Mouse (Mus musculus) CH12.LX (cell line): Measurements from ENCODE around the gene Serac1. TPM values are rescaled to one million over a fixed set of nuclear protein-coding genes. Genes with fewer than 3 reads are reported as not detected.

Experiments
- DNase-seq: peaks from one replicate; pipeline ENCODE4 v3.0.0-alpha.2; 2013; ENCODE audit errors: extremely low read depth
- H3K27ac ChIP-seq: 2 replicates; pipeline ENCODE4 v1.5.1; 2012; ENCODE audit warnings: low read depth, mild to moderate bottlenecking, control low read depth, moderate library complexity; ENCODE audit not compliant: insufficient read depth
- H3K27me3 ChIP-seq: replicated peaks from 2 replicates; pipeline ENCODE3; 2012; ENCODE audit warnings: inconsistent platforms
- H3K36me3 ChIP-seq, 2 experiments: replicated peaks in 1 of 2; 2 replicates each; pipeline versions ENCODE3 to v1.6.1; 2012; ENCODE audit warnings: inconsistent platforms in 1 of 2, low read length in 1 of 2, mild to moderate bottlenecking in 1 of 2, mixed read lengths in 1 of 2, moderate library complexity in 1 of 2; ENCODE audit not compliant: control insufficient read depth in 1 of 2, insufficient read depth in 1 of 2
- H3K4me1 ChIP-seq, 2 experiments: 2 replicates each; pipeline ENCODE4 v1.6.1; 2012; ENCODE audit warnings: inconsistent platforms in 1 of 2, moderate library complexity in 1 of 2; ENCODE audit not compliant: insufficient read depth in 2 of 2, control insufficient read depth in 1 of 2
- H3K4me2 ChIP-seq: 2 replicates; pipeline ENCODE4 v1.6.1; 2012; ENCODE audit warnings: low read depth, mild to moderate bottlenecking, control low read depth; ENCODE audit not compliant: poor library complexity, insufficient read depth, severe bottlenecking
- H3K4me3 ChIP-seq, 3 experiments: fragments of 150-350 bp in 1 of 3; sonication (generic) in 1 of 3; replicated peaks in 1 of 3; 2 replicates each; pipeline versions ENCODE3 to v1.5.1; 2011 to 2012; ENCODE audit warnings: low read depth in 2 of 3, low read length in 2 of 3, mild to moderate bottlenecking in 2 of 3, moderate library complexity in 2 of 3, control low read depth in 1 of 3, improper control_type of control experiment in 1 of 3, inconsistent platforms in 1 of 3, mixed read lengths in 1 of 3; ENCODE audit not compliant: poor library complexity in 1 of 3
- H3K79me2 ChIP-seq: replicated peaks from 2 replicates; pipeline ENCODE4 v1.6.1; 2012; ENCODE audit warnings: mild to moderate bottlenecking, moderate library complexity; ENCODE audit not compliant: control insufficient read depth, poor library complexity, insufficient read depth, severe bottlenecking; ENCODE audit errors: extremely low read depth
- H3K9ac ChIP-seq: 2 replicates; pipeline ENCODE4 v1.6.1; 2012; ENCODE audit warnings: low read depth, mild to moderate bottlenecking, control low read depth, moderate library complexity; ENCODE audit not compliant: insufficient read depth
- H3K9me3 ChIP-seq: replicated peaks from 2 replicates; pipeline ENCODE3; 2012; ENCODE audit warnings: low read length, inconsistent platforms, mixed read lengths
- BHLHE40 ChIP-seq: IDR thresholded peaks from 2 replicates; pipeline ENCODE4 v1.6.1; 2011; ENCODE audit warnings: mild to moderate bottlenecking, low read depth, low read length, improper control_type of control experiment
- CHD1 ChIP-seq: IDR thresholded peaks from 2 replicates; pipeline ENCODE4 v1.6.1; 2012; ENCODE audit warnings: low read depth, low read length, improper control_type of control experiment, inconsistent platforms
- CHD2 ChIP-seq: IDR thresholded peaks from 2 replicates; pipeline ENCODE4 v1.6.1; 2011; ENCODE audit warnings: low read length, improper control_type of control experiment
- CTCF ChIP-seq, 2 experiments: IDR thresholded peaks in 1 of 2; conservative IDR thresholded peaks in 1 of 2; 2 replicates each; pipeline ENCODE4 v1.5.1; 2011 to 2012; ENCODE audit warnings: low read depth in 2 of 2, low read length in 2 of 2, improper control_type of control experiment in 1 of 2, inconsistent platforms in 1 of 2, mild to moderate bottlenecking in 1 of 2, moderate library complexity in 1 of 2
- E2F4 ChIP-seq: IDR thresholded peaks from 2 replicates; pipeline ENCODE4 v1.6.1; 2011; ENCODE audit warnings: low read depth, low read length, improper control_type of control experiment; ENCODE audit not compliant: insufficient replicate concordance
- ELF1 ChIP-seq: IDR thresholded peaks from 2 replicates; pipeline ENCODE4 v1.6.1; 2014; ENCODE audit warnings: low read depth, mild to moderate bottlenecking, inconsistent platforms, low read length, improper control_type of control experiment
- EP300 ChIP-seq: IDR thresholded peaks from 2 replicates; pipeline ENCODE4 v1.6.1; 2011; ENCODE audit warnings: low read length, improper control_type of control experiment
- ETS1 ChIP-seq: conservative IDR thresholded peaks from 2 replicates; pipeline ENCODE4 v1.6.1; 2012; ENCODE audit warnings: low read depth, mild to moderate bottlenecking, inconsistent platforms, low read length, improper control_type of control experiment, moderate library complexity
- GABPA ChIP-seq: IDR thresholded peaks from 2 replicates; pipeline ENCODE4 v1.6.1; 2012; ENCODE audit warnings: low read depth, low read length, improper control_type of control experiment, inconsistent platforms; ENCODE audit not compliant: insufficient replicate concordance
- HCFC1 ChIP-seq: IDR thresholded peaks from 2 replicates; pipeline ENCODE4 v1.6.1; 2012; ENCODE audit warnings: low read depth, mild to moderate bottlenecking, inconsistent platforms, low read length, improper control_type of control experiment
- IRF4 ChIP-seq: IDR thresholded peaks from 2 replicates; pipeline ENCODE4 v1.6.1; 2014; ENCODE audit warnings: low read depth, mild to moderate bottlenecking, inconsistent platforms, low read length, improper control_type of control experiment
- JUN ChIP-seq: IDR thresholded peaks from 2 replicates; pipeline ENCODE4 v1.6.1; 2011; ENCODE audit warnings: low read depth, mild to moderate bottlenecking, low read length, improper control_type of control experiment, moderate library complexity; ENCODE audit not compliant: insufficient read depth
- JUND ChIP-seq: conservative IDR thresholded peaks from 2 replicates; pipeline ENCODE4 v1.6.1; 2011; ENCODE audit warnings: low read depth, low read length, improper control_type of control experiment
- KAT2A ChIP-seq: IDR thresholded peaks from 2 replicates; pipeline ENCODE4 v1.6.1; 2012; ENCODE audit warnings: low read length, improper control_type of control experiment, inconsistent platforms; ENCODE audit not compliant: insufficient replicate concordance
- MAFK ChIP-seq: IDR thresholded peaks from 2 replicates; pipeline ENCODE4 v1.6.1; 2011; ENCODE audit warnings: low read length, improper control_type of control experiment; ENCODE audit not compliant: insufficient replicate concordance
- MAX ChIP-seq: IDR thresholded peaks from 2 replicates; pipeline ENCODE4 v1.6.1; 2011; ENCODE audit warnings: low read length, improper control_type of control experiment
- MAZ ChIP-seq: IDR thresholded peaks from 2 replicates; pipeline ENCODE4 v1.6.1; 2012; ENCODE audit warnings: low read depth, mild to moderate bottlenecking, inconsistent platforms, low read length, improper control_type of control experiment, moderate library complexity
- MEF2A ChIP-seq: IDR thresholded peaks from 2 replicates; pipeline ENCODE4 v1.6.1; 2014; ENCODE audit warnings: low read depth, mild to moderate bottlenecking, inconsistent platforms, low read length, improper control_type of control experiment, borderline replicate concordance
- MXI1 ChIP-seq: IDR thresholded peaks from 2 replicates; pipeline ENCODE4 v1.6.1; 2011; ENCODE audit warnings: mild to moderate bottlenecking, low read depth, low read length, improper control_type of control experiment
- MYC ChIP-seq: IDR thresholded peaks from 2 replicates; pipeline ENCODE4 v1.6.1; 2011; ENCODE audit warnings: low read depth, mild to moderate bottlenecking, improper control_type of control experiment, low read length
- NELFE ChIP-seq: IDR thresholded peaks from 2 replicates; pipeline ENCODE4 v1.6.1; 2011; ENCODE audit warnings: low read depth, low read length, improper control_type of control experiment
- NRF1 ChIP-seq: IDR thresholded peaks from 2 replicates; pipeline ENCODE4 v1.6.1; 2014; ENCODE audit warnings: low read depth, mild to moderate bottlenecking, inconsistent platforms, low read length, improper control_type of control experiment, moderate library complexity
- PAX5 ChIP-seq: IDR thresholded peaks from 2 replicates; pipeline ENCODE4 v1.6.1; 2012; ENCODE audit warnings: low read length, inconsistent platforms, mixed read lengths
- POLR2A ChIP-seq: IDR thresholded peaks from 2 replicates; pipeline ENCODE4 v1.6.1; 2011; ENCODE audit warnings: low read depth, mild to moderate bottlenecking, improper control_type of control experiment, low read length
- POLR2AphosphoS2 ChIP-seq: IDR thresholded peaks from 2 replicates; pipeline ENCODE4 v1.6.1; 2011; ENCODE audit warnings: low read depth, low read length, improper control_type of control experiment
- RAD21 ChIP-seq: IDR thresholded peaks from 2 replicates; pipeline ENCODE4 v1.6.1; 2011; ENCODE audit warnings: low read depth, mild to moderate bottlenecking, low read length, improper control_type of control experiment, moderate library complexity
- RCOR1 ChIP-seq: conservative IDR thresholded peaks from 2 replicates; pipeline ENCODE4 v1.6.1; 2012; ENCODE audit warnings: low read depth, mild to moderate bottlenecking, inconsistent platforms, low read length, improper control_type of control experiment
- SIN3A ChIP-seq: IDR thresholded peaks from 2 replicates; pipeline ENCODE4 v1.6.1; 2012; ENCODE audit warnings: low read length, improper control_type of control experiment, inconsistent platforms
- SMC3 ChIP-seq: IDR thresholded peaks from 2 replicates; pipeline ENCODE4 v1.6.1; 2011; ENCODE audit warnings: low read depth, low read length, improper control_type of control experiment
- TBP ChIP-seq: conservative IDR thresholded peaks from 2 replicates; pipeline ENCODE4 v1.6.1; 2011; ENCODE audit warnings: low read depth, low read length, improper control_type of control experiment
- TCF12 ChIP-seq: IDR thresholded peaks from 2 replicates; pipeline ENCODE4 v1.6.1; 2014; ENCODE audit warnings: low read depth, mild to moderate bottlenecking, inconsistent platforms, low read length, improper control_type of control experiment
- UBTF ChIP-seq: IDR thresholded peaks from 2 replicates; pipeline ENCODE4 v1.6.1; 2012; ENCODE audit warnings: low read depth, mild to moderate bottlenecking, inconsistent platforms, low read length, improper control_type of control experiment, moderate library complexity
- USF1 ChIP-seq: IDR thresholded peaks from 2 replicates; pipeline ENCODE4 v1.6.1; 2014; ENCODE audit warnings: low read depth, mild to moderate bottlenecking, inconsistent platforms, low read length, improper control_type of control experiment
- USF2 ChIP-seq: conservative IDR thresholded peaks from 2 replicates; pipeline ENCODE4 v1.6.1; 2011; ENCODE audit warnings: low read depth, low read length, improper control_type of control experiment
- ZC3H11A ChIP-seq: IDR thresholded peaks from 2 replicates; pipeline ENCODE4 v1.6.1; 2012; ENCODE audit warnings: low read depth, mild to moderate bottlenecking, inconsistent platforms, low read length, improper control_type of control experiment
- ZKSCAN1 ChIP-seq: IDR thresholded peaks from 2 replicates; pipeline ENCODE4 v1.6.1; 2012; ENCODE audit warnings: low read depth, inconsistent platforms, low read length, improper control_type of control experiment, borderline replicate concordance
- ZMIZ1 ChIP-seq: IDR thresholded peaks from 2 replicates; pipeline ENCODE4 v1.6.1; 2012; ENCODE audit warnings: low read depth, mild to moderate bottlenecking, inconsistent platforms, low read length, improper control_type of control experiment
- ZNF384 ChIP-seq: IDR thresholded peaks from 2 replicates; pipeline ENCODE4 v1.6.1; 2012; ENCODE audit warnings: low read depth, low read length, improper control_type of control experiment, inconsistent platforms
- dilution Hi-C: fragments of 300-500 bp; cut with MboI; formaldehyde crosslinking; loops from 2 replicates; pipeline ENCODE4 v1.14.3; 2020; ENCODE audit warnings: low sequenced_read_pairs; ENCODE audit not compliant: extremely low pct_unique_long_range_greater_than_20kb, extremely low pct_ligation_motif_present
- in situ Hi-C: fragments of 300-500 bp; cut with MboI; formaldehyde crosslinking; loops from 3 replicates; pipeline ENCODE4 v1.14.3; 2019; ENCODE audit warnings: low sequenced_read_pairs, low pct_ligation_motif_present, low pct_unique_long_range_greater_than_20kb, mixed read lengths
- polyA plus RNA-seq: library from polyadenylated mRNA; unstranded; fragments of >175 nt; gene quantifications from 2 replicates; pipeline ENCODE4 v1.2.1, GENCODE M21; 2012; ENCODE audit warnings: low read depth; ENCODE audit not compliant: insufficient read length
- total RNA-seq, 2 experiments: library from RNA; depleted of rRNA; stranded (reverse); fragments of 300-350 nt in 1 of 2; fragments of >200 nt in 1 of 2; gene quantifications; 2 replicates each; pipeline ENCODE4 v1.2.3; 2012 to 2014

The Serac1 gene
- total and polyA plus RNA-seq, 3 experiments: 1.9 to 2.9 (median 2.1) TPM

- Histone ChIP-seq H3K36me3 (peaks cover 0 to 15% of the 10 kb centered on the region in 2 experiments), H3K4me2 (peak within 1 kb of the TSS; percentile 84), H3K9me3 (no peaks in the 10 kb centered on the region), H3K4me1 (peaks cover 2 to 20% of the 10 kb centered on the region in 2 experiments; a peak in 2 of 4 replicates), H3K9ac (peak within 1 kb of the TSS; percentile 87), H3K79me2 (no peaks in the 10 kb centered on the region), H3K27ac (peak within 1 kb of the TSS; percentile 51; the same call in 1 of the 2 replicates), H3K27me3 (peaks cover 2% of the 10 kb centered on the region), H3K4me3 (peak within 1 kb of the TSS; percentile 64 to 85 (median 75))
- dilution Hi-C loops: no loop called here
- peak; percentile 82 for DNase-seq
- TF ChIP-seq ZNF384: no peak
- TF ChIP-seq MEF2A: no peak
- no peak for TF ChIP-seq KAT2A
- peak; percentile 86 for TF ChIP-seq USF1
- TF ChIP-seq CHD1: no peak
- no peak for TF ChIP-seq MAFK
- TF ChIP-seq CHD2: no peak
- peak; percentile 73 for TF ChIP-seq SIN3A
- TF ChIP-seq MAX: 0 out of 2 replicates have a peak, but pooled peaks have one; percentile 65
- TF ChIP-seq ELF1: peak; percentile 67
- TF ChIP-seq POLR2A: peak; percentile 73
- no peak for TF ChIP-seq PAX5
- no peak for TF ChIP-seq MYC
- TF ChIP-seq RCOR1: no peak
- TF ChIP-seq UBTF: peak; percentile 73; the same call in 1 of the 2 replicates
- peak; percentile 63 for TF ChIP-seq BHLHE40
- no peak for TF ChIP-seq GABPA
- no peak for TF ChIP-seq ZKSCAN1
- TF ChIP-seq POLR2AphosphoS2: no peak
- TF ChIP-seq JUN: no peak
- 0 out of 2 replicates have a peak, but pooled peaks have one; percentile 40 for TF ChIP-seq TBP
- no peak for TF ChIP-seq JUND
- TF ChIP-seq RAD21: no peak
- TF ChIP-seq SMC3: no peak
- no peak for TF ChIP-seq ZMIZ1
- peak; percentile 63 for TF ChIP-seq NELFE
- TF ChIP-seq MXI1: no peak; the same call in 1 of the 2 replicates
- no peak for TF ChIP-seq NRF1
- TF ChIP-seq EP300: no peak
- TF ChIP-seq E2F4: no peak
- peak; percentile 37; the same call in 1 of the 2 replicates for TF ChIP-seq TCF12
- TF ChIP-seq CTCF (conservative IDR thresholded peaks at IDR 0.05 in 1 of 2, IDR thresholded peaks at IDR 0.05 in 1 of 2; ENCODE audit: low read depth in 2 of 2, low read length in 2 of 2): no peak
- TF ChIP-seq HCFC1: no peak
- TF ChIP-seq ETS1: peak; percentile 30; the same call in 1 of the 2 replicates
- no peak; the same call in 1 of the 2 replicates for TF ChIP-seq USF2
- no peak for TF ChIP-seq ZC3H11A
- peak; percentile 65; the same call in 1 of the 2 replicates for TF ChIP-seq MAZ
- no peak for TF ChIP-seq IRF4
- in situ Hi-C loops: no loop called here
Measured at GRCm38 (mm10) chr17:6106361-6107014, 26.9 kb upstream of the Serac1 start, which contains the start of gene Tulp4. Gene Tulp4, plus strand, starts transcription at chr17:6106437.
